ENCODE assay signal across 7 mouse cellular contexts in the genomic region with DNA sequence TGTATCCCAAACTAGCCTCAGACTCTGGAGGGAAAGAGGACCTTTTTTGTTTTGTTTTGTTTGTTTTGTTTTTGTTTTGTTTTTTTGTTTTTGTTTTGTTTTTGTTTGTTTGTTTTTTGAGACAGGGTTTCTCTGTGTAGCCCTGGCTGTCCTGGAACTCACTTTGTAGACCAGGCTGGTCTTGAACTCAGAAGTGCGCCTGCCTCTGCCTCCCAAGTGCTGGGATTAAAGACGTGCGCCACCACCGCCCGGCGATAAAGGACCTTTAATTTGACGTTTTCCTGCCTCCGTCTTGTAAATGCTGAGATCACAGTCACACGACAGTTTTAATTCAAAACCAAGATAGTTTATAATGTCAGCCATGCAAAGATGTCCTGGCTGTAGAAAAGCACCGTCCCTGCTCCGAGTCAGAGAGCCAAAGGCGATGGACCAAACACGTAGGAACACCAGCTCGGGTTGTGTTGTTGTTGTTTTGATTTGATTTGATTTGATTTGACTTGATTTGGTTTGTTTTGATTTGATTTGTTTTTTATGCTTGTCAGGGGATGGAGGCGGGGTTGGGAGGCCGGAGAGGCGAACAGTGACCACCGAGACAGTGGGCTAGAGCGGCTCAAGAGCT. TPM values are rescaled to one million over a fixed set of nuclear protein-coding genes. Genes with fewer than 3 reads are reported as not detected.
A peak's percentile ranks its signal among the peaks of the same experiment; 100 is the strongest.
DNase-seq lines count a peak whose midpoint lies in the region; ATAC-seq and TF ChIP-seq lines count a peak whose summit lies in the region.
"Not testable (repeated sequence)": the region's sequence is repeated elsewhere in the genome, so short reads cannot be mapped to it uniquely, and the experiment has no call there.

Gene Mrnip (plus strand): TSS at position 334 of the 619 bp plus-strand sequence.

- WGBS in forebrain, embryonic 11.5 days: 5% methylated on average over 19 of the region's 19 CpGs
- WGBS in heart, embryonic 15.5 days: 6% methylated on average over 19 of the region's 19 CpGs
- WGBS in kidney, embryonic 15.5 days: 6% methylated on average over 19 of the region's 19 CpGs
- WGBS in limb, embryonic 11.5 days: 5% methylated on average over 19 of the region's 19 CpGs
- 5% methylated on average over 19 of the region's 19 CpGs for WGBS in neural tube, embryonic 15.5 days

- H3K4me3 ChIP-seq in bone marrow macrophage, adult 2 months (ENCODE audit: insufficient read depth, low read length): peak within 1 kb of the TSS; percentile 91
- H3K4me3 ChIP-seq in forebrain, embryonic 11.5 days (ENCODE audit: low read depth, low read length): peak within 1 kb of the TSS; percentile 67
- peak within 1 kb of the TSS; percentile 65 for H3K4me3 ChIP-seq in heart, embryonic 15.5 days
- peak within 1 kb of the TSS; percentile 68 for H3K4me3 ChIP-seq in kidney, embryonic 15.5 days (replicated peaks)
- H3K4me3 ChIP-seq in limb, embryonic 11.5 days (ENCODE audit: low read depth, low read length): peak within 1 kb of the TSS; percentile 63
- H3K4me3 ChIP-seq in neural tube, embryonic 15.5 days (replicated peaks): peak within 1 kb of the TSS; percentile 62

- TF ChIP-seq CTCF in bone marrow macrophage, adult 2 months (IDR thresholded peaks at IDR 0.05; ENCODE audit: low read depth, low read length): not testable (repeated sequence)

- H3K27ac ChIP-seq in bone marrow macrophage, adult 2 months (ENCODE audit: insufficient read depth, low read depth, low read length): peak within 1 kb of the TSS; percentile 51
- H3K27ac ChIP-seq in forebrain, embryonic 11.5 days (ENCODE audit: low read depth, low read length): peak within 1 kb of the TSS; percentile 41
- peak within 1 kb of the TSS; percentile 54 for H3K27ac ChIP-seq in heart, embryonic 15.5 days
- peak within 1 kb of the TSS; percentile 67 for H3K27ac ChIP-seq in kidney, embryonic 15.5 days
- not testable (repeated sequence) for H3K27ac ChIP-seq in limb, embryonic 11.5 days (replicated peaks; ENCODE audit: low read depth, low read length)
- peak within 1 kb of the TSS; percentile 92 for H3K27ac ChIP-seq in neural tube, embryonic 15.5 days (replicated peaks)

- H3K9ac ChIP-seq in forebrain, embryonic 11.5 days (ENCODE audit: low read length): peak within 1 kb of the TSS; percentile 74
- H3K9ac ChIP-seq in heart, embryonic 15.5 days: peak within 1 kb of the TSS; percentile 75
- H3K9ac ChIP-seq in kidney, embryonic 15.5 days: peak within 1 kb of the TSS; percentile 68
- H3K9ac ChIP-seq in limb, embryonic 11.5 days (ENCODE audit: low read length): peak within 1 kb of the TSS; percentile 58
- peak within 1 kb of the TSS; percentile 73 for H3K9ac ChIP-seq in neural tube, embryonic 15.5 days (replicated peaks)

- 0 out of 2 replicates have a peak, but pooled peaks have one; percentile 17 for ATAC-seq in forebrain, embryonic 11.5 days (replicated peaks; ENCODE audit: low FRiP score)
- ATAC-seq in heart, embryonic 15.5 days (replicated peaks; ENCODE audit: insufficient number of reproducible peaks, insufficient read depth, low FRiP score, low read depth); limb, embryonic 11.5 days (ENCODE audit: insufficient number of reproducible peaks, low FRiP score, low TSS enrichment, low read depth): not testable (repeated sequence)
- ATAC-seq in kidney, embryonic 15.5 days (replicated peaks; ENCODE audit: low FRiP score): peak; percentile 12
- ATAC-seq in neural tube, embryonic 15.5 days (ENCODE audit: low FRiP score): peak; percentile 43

- not testable (repeated sequence) for DNase-seq in forebrain, embryonic 11.5 days (ENCODE audit: low spot score); limb, embryonic 11.5 days (ENCODE audit: low spot score)
- DNase-seq in lung, postnatal 25 days (ENCODE audit: low spot score): peak; percentile 32

- H3K36me3 ChIP-seq in forebrain, embryonic 11.5 days (ENCODE audit: control insufficient read depth, insufficient read depth, low read length); limb, embryonic 11.5 days (ENCODE audit: control insufficient read depth, insufficient read depth, low read length): not testable (repeated sequence)
- peaks cover 28% of the 10 kb centered on the region for H3K36me3 ChIP-seq in heart, embryonic 15.5 days
- H3K36me3 ChIP-seq in kidney, embryonic 15.5 days: peaks cover 46% of the 10 kb centered on the region
- peaks cover 47% of the 10 kb centered on the region for H3K36me3 ChIP-seq in neural tube, embryonic 15.5 days

- not testable (repeated sequence) for H3K9me3 ChIP-seq in forebrain, embryonic 11.5 days (ENCODE audit: control insufficient read depth, low read length); heart, embryonic 15.5 days (replicated peaks); kidney, embryonic 15.5 days (replicated peaks); limb, embryonic 11.5 days (ENCODE audit: control insufficient read depth, low read length); neural tube, embryonic 15.5 days (replicated peaks)

- not testable (repeated sequence) for H3K27me3 ChIP-seq in forebrain, embryonic 11.5 days (ENCODE audit: control insufficient read depth, insufficient read depth, low read length); heart, embryonic 15.5 days; kidney, embryonic 15.5 days; limb, embryonic 11.5 days (ENCODE audit: control insufficient read depth, insufficient read depth, low read length); neural tube, embryonic 15.5 days (replicated peaks)

- peak within 1 kb of the TSS; percentile 77 for H3K4me2 ChIP-seq in forebrain, embryonic 11.5 days (ENCODE audit: low read depth, low read length, severe bottlenecking)
- peak within 1 kb of the TSS; percentile 79 for H3K4me2 ChIP-seq in heart, embryonic 15.5 days
- H3K4me2 ChIP-seq in kidney, embryonic 15.5 days: peak within 1 kb of the TSS; percentile 80
- peak within 1 kb of the TSS; percentile 56 for H3K4me2 ChIP-seq in limb, embryonic 11.5 days (ENCODE audit: low read depth, severe bottlenecking)
- peak within 1 kb of the TSS; percentile 66 for H3K4me2 ChIP-seq in neural tube, embryonic 15.5 days

- TF ChIP-seq POLR2A in bone marrow macrophage, adult 2 months (IDR thresholded peaks at IDR 0.05; ENCODE audit: borderline replicate concordance, low read depth, low read length): not testable (repeated sequence)

- H3K4me1 ChIP-seq in bone marrow macrophage, adult 2 months (ENCODE audit: control insufficient read depth, insufficient read depth, low read length): peaks cover 21% of the 10 kb centered on the region
- not testable (repeated sequence) for H3K4me1 ChIP-seq in forebrain, embryonic 11.5 days (replicated peaks; ENCODE audit: control insufficient read depth, insufficient read depth, low read length); limb, embryonic 11.5 days (ENCODE audit: control insufficient read depth, insufficient read depth, low read length)
- H3K4me1 ChIP-seq in heart, embryonic 15.5 days (replicated peaks): peaks cover 13% of the 10 kb centered on the region
- peaks cover 14% of the 10 kb centered on the region for H3K4me1 ChIP-seq in kidney, embryonic 15.5 days
- peaks cover 15% of the 10 kb centered on the region for H3K4me1 ChIP-seq in neural tube, embryonic 15.5 days

RNA-seq across cellular contexts. Expression of gene Mrnip, which starts in this region (rescaled TPM):
- polyA plus RNA-seq in bone marrow macrophage, adult 2 months (2012; ENCODE audit: insufficient read depth, insufficient read length, missing spikeins): 3.3 and 3.6 TPM in 2 replicates
- 20.1 and 21.1 TPM in 2 replicates for polyA plus RNA-seq in forebrain, embryonic 11.5 days (2014; fragmentation: Nextera tagmentation; extraction: Ambion mirVana)
- 7.9 and 12.2 TPM in 2 replicates for polyA plus RNA-seq in heart, embryonic 15.5 days (2015; fragmentation: Nextera tagmentation; extraction: Ambion mirVana)
- polyA plus RNA-seq in kidney, embryonic 15.5 days (2015; fragmentation: Nextera tagmentation; extraction: Ambion mirVana): 19.3 and 20.0 TPM in 2 replicates
- 29.8 and 30.9 TPM in 2 replicates for polyA plus RNA-seq in limb, embryonic 11.5 days (2014; fragmentation: Nextera tagmentation; extraction: Ambion mirVana)
- 34.2 and 36.7 TPM in 2 replicates for polyA plus RNA-seq in neural tube, embryonic 15.5 days (2015; fragmentation: Nextera tagmentation; extraction: Ambion mirVana)
